Mouse (Mus musculus) forebrain, embryonic 13.5 days (tissue): ENCODE data around the gene Hoxb9. TPM values are rescaled to one million over a fixed set of nuclear protein-coding genes. Genes with fewer than 3 reads are reported as not detected.

Experiments used
- ATAC-seq: fragments of 200-750 bp; cut with Nextera tagmentation; 2 replicates; pipeline ENCODE4 v1.8.0; 2017
- H3K27ac ChIP-seq: fragments of 300-500 bp; sonication (generic); 2 replicates; pipeline ENCODE4 v1.5.1; 2015; ENCODE audit warnings: inconsistent platforms, mild to moderate bottlenecking, moderate library complexity
- H3K27me3 ChIP-seq: fragments of 300-500 bp; sonication (generic); 2 replicates; pipeline ENCODE4 v1.6.1; 2015; ENCODE audit warnings: mild to moderate bottlenecking, inconsistent platforms
- H3K36me3 ChIP-seq: fragments of 300-500 bp; sonication (generic); 2 replicates; pipeline ENCODE4 v1.6.1; 2015; ENCODE audit warnings: mild to moderate bottlenecking, inconsistent platforms; ENCODE audit not compliant: poor library complexity, severe bottlenecking
- H3K4me1 ChIP-seq: fragments of 300-500 bp; sonication (generic); 2 replicates; pipeline ENCODE4 v1.6.1; 2015; ENCODE audit warnings: inconsistent platforms
- H3K4me2 ChIP-seq: fragments of 300-500 bp; sonication (generic); 2 replicates; pipeline ENCODE4 v1.6.1; 2015; ENCODE audit warnings: inconsistent platforms, mild to moderate bottlenecking, moderate library complexity
- H3K4me3 ChIP-seq: fragments of 300-500 bp; sonication (generic); 2 replicates; pipeline ENCODE4 v1.5.1; 2015; ENCODE audit warnings: mild to moderate bottlenecking, inconsistent platforms
- H3K9ac ChIP-seq: fragments of 300-500 bp; sonication (generic); 2 replicates; pipeline ENCODE4 v1.6.1; 2015; ENCODE audit warnings: mild to moderate bottlenecking, inconsistent platforms
- H3K9me3 ChIP-seq: fragments of 300-500 bp; sonication (generic); replicated peaks from 2 replicates; pipeline ENCODE4 v1.6.1; 2016; ENCODE audit warnings: inconsistent platforms
- WGBS: fragments of 180-500 bp; shearing (Covaris S2); methylation state at CpG from one replicate; pipeline ENCODE4 v1.1.7; 2015; 5-methylcytosine and 5-hydroxymethylcytosine counted together
- polyA plus RNA-seq: library from polyadenylated mRNA; unstranded; fragments of >200 nt; fragmentation: Nextera tagmentation; extraction: Ambion mirVana; gene quantifications from 2 replicates; pipeline ENCODE4 v1.2.1, GENCODE M21; 2015

Gene Hoxb9
- polyA plus RNA-seq, 1 experiment from 2014 or later: not detected

- no peak within 1 kb of the TSS for H3K4me2 ChIP-seq
- under 1% methylated on average over 27 of the region's 27 CpGs for WGBS
- peaks cover 99% of the 10 kb centered on the region for H3K27me3 ChIP-seq
- no peak within 1 kb of the TSS for H3K4me3 ChIP-seq
- no peaks in the 10 kb centered on the region for H3K36me3 ChIP-seq
- no peak within 1 kb of the TSS for H3K9ac ChIP-seq
- H3K9me3 ChIP-seq: no peaks in the 10 kb centered on the region
- ATAC-seq: no peak
- no peak within 1 kb of the TSS for H3K27ac ChIP-seq
- peaks cover 12% of the 10 kb centered on the region for H3K4me1 ChIP-seq
Observed at GRCm38 (mm10) chr11:96281855-96282570, 10.8 kb downstream of the Hoxb9 start, which contains the start of gene Hoxb8. TSS of gene Hoxb8 (plus strand) at chr11:96281905.

GRCm38 (mm10) chr11:96282795-96283430 is 11.7 kb downstream of the Hoxb9 start:
- Histone ChIP-seq H3K4me3 (no peak overlapping the region), H3K27ac (no peak overlapping the region), H3K4me1 (peaks cover 14% of the 10 kb centered on the region), H3K9ac (no peak overlapping the region), H3K4me2 (no peak overlapping the region), H3K9me3 (no peaks in the 10 kb centered on the region), H3K36me3 (no peaks in the 10 kb centered on the region), H3K27me3 (peaks cover 99% of the 10 kb centered on the region)
- WGBS: under 1% methylated on average over 48 of the region's 49 CpGs
- ATAC-seq: no peak

- 0 out of 2 replicates have a peak overlapping the region, but pooled peaks have one; percentile 16 for H3K9ac ChIP-seq
- 0 out of 2 replicates have a peak, but pooled peaks have one; percentile 41 for ATAC-seq
- peak overlapping the region; percentile 48 for H3K4me2 ChIP-seq
- peaks cover 14% of the 10 kb centered on the region for H3K4me1 ChIP-seq
- 1% methylated on average over 49 of the region's 49 CpGs for WGBS
- H3K27me3 ChIP-seq: peaks cover 99% of the 10 kb centered on the region
- peak overlapping the region; percentile 23 for H3K4me3 ChIP-seq
- H3K9me3 ChIP-seq: no peaks in the 10 kb centered on the region
- H3K36me3 ChIP-seq: no peaks in the 10 kb centered on the region
- H3K27ac ChIP-seq: no peak overlapping the region
Observed at GRCm38 (mm10) chr11:96284041-96284749, 12.9 kb downstream of the Hoxb9 start.

GRCm38 (mm10) chr11:96284774-96285734 is 13.8 kb downstream of the Hoxb9 start:
- H3K27me3 ChIP-seq: peaks cover 99% of the 10 kb centered on the region
- H3K36me3 ChIP-seq: no peaks in the 10 kb centered on the region
- no peaks in the 10 kb centered on the region for H3K9me3 ChIP-seq
- ATAC-seq: no peak
- H3K9ac ChIP-seq: no peak overlapping the region
- 0 out of 2 replicates have a peak overlapping the region, but pooled peaks have one; percentile 48 for H3K4me2 ChIP-seq
- H3K27ac ChIP-seq: no peak overlapping the region
- 1% methylated on average over 32 of the region's 37 CpGs for WGBS
- H3K4me1 ChIP-seq: peaks cover 14% of the 10 kb centered on the region
- H3K4me3 ChIP-seq: no peak overlapping the region

- Histone ChIP-seq H3K36me3 (no peaks in the 10 kb centered on the region), H3K9ac (no peak within 1 kb of the TSS), H3K9me3 (no peaks in the 10 kb centered on the region), H3K4me2 (peak within 1 kb of the TSS; percentile 20; the same call in 1 of the 2 replicates), H3K4me3 (no peak within 1 kb of the TSS), H3K27me3 (peaks cover 99% of the 10 kb centered on the region), H3K4me1 (peaks cover 14% of the 10 kb centered on the region), H3K27ac (no peak within 1 kb of the TSS)
- ATAC-seq: no peak
- WGBS: under 1% methylated on average over 43 of the region's 43 CpGs
Observed at GRCm38 (mm10) chr11:96285771-96286738, 14.8 kb downstream of the Hoxb9 start, which contains the start of gene Hoxb7. TSS of gene Hoxb7 (plus strand) at chr11:96286623.

GRCm38 (mm10) chr11:96286739-96287385 is 15.6 kb downstream of the Hoxb9 start:
- no peaks in the 10 kb centered on the region for H3K36me3 ChIP-seq
- no peak overlapping the region for H3K4me3 ChIP-seq
- no peak for ATAC-seq
- under 1% methylated on average over 55 of the region's 55 CpGs for WGBS
- H3K9ac ChIP-seq: no peak overlapping the region
- no peaks in the 10 kb centered on the region for H3K9me3 ChIP-seq
- H3K27me3 ChIP-seq: peaks cover 99% of the 10 kb centered on the region
- H3K27ac ChIP-seq: no peak overlapping the region
- peaks cover 14% of the 10 kb centered on the region for H3K4me1 ChIP-seq
- peak overlapping the region; percentile 20; the same call in 1 of the 2 replicates for H3K4me2 ChIP-seq

- peaks cover 99% of the 10 kb centered on the region for H3K27me3 ChIP-seq
- no peak overlapping the region for H3K4me2 ChIP-seq
- H3K4me1 ChIP-seq: peaks cover 14% of the 10 kb centered on the region
- no peaks in the 10 kb centered on the region for H3K9me3 ChIP-seq
- no peak overlapping the region for H3K4me3 ChIP-seq
- no peak for ATAC-seq
- no peak overlapping the region for H3K9ac ChIP-seq
- H3K27ac ChIP-seq: no peak overlapping the region
- no peaks in the 10 kb centered on the region for H3K36me3 ChIP-seq
- under 1% methylated on average over 9 of the region's 9 CpGs for whole genome bisulfite sequencing
Observed at GRCm38 (mm10) chr11:96287411-96287810, 16.2 kb downstream of the Hoxb9 start.

GRCm38 (mm10) chr11:96288455-96289221 is 17.4 kb downstream of the Hoxb9 start:
- H3K4me2 ChIP-seq: no peak overlapping the region
- no peaks in the 10 kb centered on the region for H3K36me3 ChIP-seq
- 3% methylated on average over 1 of the region's 1 CpGs for whole genome bisulfite sequencing

GRCm38 (mm10) chr11:96289293-96289692 is 18.0 kb downstream of the Hoxb9 start:
- Histone ChIP-seq H3K4me2 (no peak overlapping the region), H3K9me3 (no peaks in the 10 kb centered on the region), H3K27ac (no peak overlapping the region), H3K27me3 (peaks cover 99% of the 10 kb centered on the region), H3K9ac (no peak overlapping the region), H3K4me3 (no peak overlapping the region), H3K4me1 (peaks cover 10% of the 10 kb centered on the region), H3K36me3 (no peaks in the 10 kb centered on the region)
- no peak for ATAC-seq
- 1% methylated on average over 21 of the region's 21 CpGs for WGBS

More at GRCm38 (mm10) chr11:96288455-96289221, 17.4 kb downstream of the Hoxb9 start:
- Histone ChIP-seq H3K27ac (no peak overlapping the region), H3K9ac (no peak overlapping the region), H3K4me1 (peaks cover 14% of the 10 kb centered on the region), H3K4me3 (no peak overlapping the region), H3K9me3 (no peaks in the 10 kb centered on the region), H3K27me3 (peaks cover 99% of the 10 kb centered on the region)
- no peak for ATAC-seq
